Mouse (Mus musculus) lung, embryonic 14.5 days (tissue): Measurements from ENCODE around the gene Foxp4. TPM values are rescaled to one million over a fixed set of nuclear protein-coding genes. Genes with fewer than 3 reads are reported as not detected.

ENCODE experiments used
- ATAC-seq: fragments of 200-750 bp; cut with Nextera tagmentation; 2 replicates; pipeline ENCODE4 v1.8.0; 2017; ENCODE audit warnings: mild to moderate bottlenecking, moderate TSS enrichment, moderate library complexity; ENCODE audit not compliant: insufficient read depth
- DNase-seq: peaks from one replicate; pipeline ENCODE4 v3.0.0-alpha.2; 2015
- H3K27ac ChIP-seq: fragments of 300-500 bp; sonication (generic); 2 replicates; pipeline ENCODE4 v1.5.1; 2014; ENCODE audit warnings: low read depth, mild to moderate bottlenecking, moderate library complexity
- H3K27me3 ChIP-seq: fragments of 300-500 bp; sonication (generic); 2 replicates; pipeline ENCODE4 v1.6.1; 2014; ENCODE audit warnings: low read length, control low read depth; ENCODE audit not compliant: insufficient read depth
- H3K36me3 ChIP-seq: fragments of 300-500 bp; sonication (generic); 2 replicates; pipeline ENCODE4 v1.6.1; 2014; ENCODE audit warnings: control low read depth; ENCODE audit not compliant: insufficient read depth
- H3K4me1 ChIP-seq: fragments of 300-500 bp; sonication (generic); 2 replicates; pipeline ENCODE4 v1.6.1; 2014; ENCODE audit warnings: antibody characterized with exemption, control low read depth; ENCODE audit not compliant: insufficient read depth
- H3K4me2 ChIP-seq: fragments of 300-500 bp; sonication (generic); 2 replicates; pipeline ENCODE4 v1.6.1; 2014; ENCODE audit warnings: mild to moderate bottlenecking
- H3K4me3 ChIP-seq: fragments of 300-500 bp; sonication (generic); 2 replicates; pipeline ENCODE4 v1.5.1; 2014; ENCODE audit warnings: low read depth, low read length
- H3K9ac ChIP-seq: fragments of 300-500 bp; sonication (generic); 2 replicates; pipeline ENCODE4 v1.6.1; 2014
- H3K9me3 ChIP-seq: fragments of 300-500 bp; sonication (generic); 2 replicates; pipeline ENCODE4 v1.6.1; 2016; ENCODE audit warnings: low read depth, low read length, control low read depth
- CTCF ChIP-seq: IDR thresholded peaks from 2 replicates; pipeline ENCODE4 v1.5.1; 2016; ENCODE audit warnings: antibody characterized with exemption, low read depth
- WGBS: fragments of 180-500 bp; shearing (Covaris S2); extraction: QIAGEN DNeasy Blood & Tissue Kit; methylation state at CpG from one replicate; pipeline ENCODE4 v1.1.7; 2014; 5-methylcytosine and 5-hydroxymethylcytosine counted together
- polyA plus RNA-seq: library from polyadenylated mRNA; unstranded; fragments of >200 nt; fragmentation: Nextera tagmentation; extraction: Ambion mirVana; gene quantifications from 2 replicates; pipeline ENCODE4 v1.2.1, GENCODE M21; 2014

Foxp4 gene
- polyA plus RNA-seq, 1 experiment from 2014 or later, result 42.2 TPM

DNA sequence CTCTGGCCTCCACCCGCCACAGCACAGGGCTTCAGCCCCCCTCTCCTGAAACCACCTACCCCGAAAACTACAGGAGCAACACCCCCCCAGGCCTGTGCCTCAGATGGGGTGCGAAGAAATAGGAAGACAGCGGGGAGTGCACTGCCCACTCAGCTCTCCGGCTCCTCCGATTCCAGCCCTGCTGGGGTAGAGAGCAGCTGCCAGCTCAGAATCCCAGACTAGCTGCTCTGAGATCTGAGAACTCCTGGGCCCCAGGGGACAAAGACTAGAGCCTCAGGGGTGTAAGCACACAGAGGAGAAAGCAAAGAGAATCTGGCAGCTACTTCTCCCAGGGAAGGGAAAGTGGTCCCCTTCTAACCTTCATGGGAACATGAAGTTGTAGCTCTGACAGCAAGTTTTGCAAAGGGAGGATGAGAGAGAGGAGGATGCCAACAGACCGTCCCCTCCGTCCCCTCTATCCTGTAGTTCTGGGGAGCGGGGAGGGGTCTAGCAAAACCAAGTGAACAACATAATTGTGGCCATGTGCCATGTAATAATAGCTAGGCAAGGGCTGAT, 17.0 kb downstream of the Foxp4 start:
- 37% methylated on average over 9 of the region's 9 CpGs for WGBS
- H3K4me1 ChIP-seq, result peaks cover 35% of the 10 kb centered on the region

GRCm38 (mm10) chr17:47903846-47904680, 20.4 kb downstream of the Foxp4 start:
- H3K27me3 ChIP-seq, result no peaks in the 10 kb centered on the region
- no peak overlapping the region for H3K4me2 ChIP-seq
- WGBS, result 45% methylated on average over 35 of the region's 35 CpGs
- ATAC-seq (no peak), DNase-seq (no peak)
- no peak overlapping the region for H3K27ac ChIP-seq
- no peak overlapping the region for H3K9ac ChIP-seq
- H3K36me3 ChIP-seq, result peaks cover 55% of the 10 kb centered on the region
- no peak overlapping the region for H3K4me3 ChIP-seq
- H3K4me1 ChIP-seq, result peaks cover 26% of the 10 kb centered on the region
- no peak for TF ChIP-seq CTCF
- no peaks in the 10 kb centered on the region for H3K9me3 ChIP-seq

More for the DNA sequence above, 17.0 kb downstream of the Foxp4 start:
- H3K4me3 ChIP-seq, result no peak overlapping the region
- no peak overlapping the region for H3K9ac ChIP-seq
- H3K36me3 ChIP-seq, result peaks cover 34% of the 10 kb centered on the region
- no peaks in the 10 kb centered on the region for H3K27me3 ChIP-seq
- no peaks in the 10 kb centered on the region for H3K9me3 ChIP-seq
- DNase-seq (no peak), ATAC-seq (peak; percentile 1; the same call in 1 of the 2 replicates)
- no peak overlapping the region for H3K4me2 ChIP-seq
- no peak for TF ChIP-seq CTCF
- H3K27ac ChIP-seq, result no peak overlapping the region

DNA sequence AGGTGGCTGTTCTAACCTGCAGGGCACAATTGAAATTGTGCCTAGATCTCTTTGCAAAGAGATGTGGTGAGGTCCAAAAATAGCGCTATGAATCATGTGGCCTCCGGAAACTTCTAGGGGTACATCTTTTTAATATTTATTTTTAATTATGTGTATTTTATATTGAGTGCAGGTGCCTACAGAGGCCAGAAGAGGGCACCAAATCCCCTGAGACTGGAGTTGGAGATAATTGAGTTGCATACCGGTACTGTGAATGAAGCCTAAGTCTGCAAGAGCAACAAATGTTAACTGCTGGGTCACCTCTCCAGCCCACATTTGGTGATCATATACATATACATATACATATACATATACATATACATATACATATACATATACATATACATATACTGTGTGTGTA, 22.7 kb downstream of the Foxp4 start:
- peaks cover 27% of the 10 kb centered on the region for H3K4me1 ChIP-seq
- DNase-seq (peak; percentile 64), ATAC-seq (no peak)
- H3K9me3 ChIP-seq, result no peaks in the 10 kb centered on the region
- H3K27me3 ChIP-seq, result no peaks in the 10 kb centered on the region
- no peak overlapping the region for H3K27ac ChIP-seq
- peaks cover 69% of the 10 kb centered on the region for H3K36me3 ChIP-seq
- peak; percentile 65 for TF ChIP-seq CTCF
- no peak overlapping the region for H3K4me2 ChIP-seq
- H3K9ac ChIP-seq, result no peak overlapping the region
- 69% methylated on average over 3 of the region's 3 CpGs for WGBS
- no peak overlapping the region for H3K4me3 ChIP-seq

DNA sequence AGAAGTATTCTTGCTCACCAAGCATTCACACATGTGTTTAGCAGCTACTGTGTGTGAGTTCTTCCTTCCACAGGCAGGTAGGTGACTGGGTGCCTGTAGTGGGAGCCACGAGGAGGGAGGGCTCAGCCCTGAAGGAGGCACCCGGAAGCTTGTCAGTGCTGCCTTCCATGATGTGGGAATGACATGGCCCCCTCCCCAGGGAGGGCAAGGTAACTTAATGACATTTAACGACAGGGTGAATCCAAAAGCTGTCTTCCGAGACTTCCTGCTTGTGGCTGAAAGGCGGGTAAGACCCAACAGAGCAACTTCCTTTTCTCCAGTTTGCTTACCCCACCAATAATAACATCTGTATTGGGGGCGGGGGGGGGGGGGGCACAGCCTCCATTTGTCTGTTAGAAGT, 23.7 kb downstream of the Foxp4 start:
- no peak overlapping the region for H3K4me2 ChIP-seq
- H3K27ac ChIP-seq, result no peak overlapping the region
- H3K9me3 ChIP-seq, result no peaks in the 10 kb centered on the region
- TF ChIP-seq CTCF, result no peak
- H3K4me1 ChIP-seq, result peaks cover 25% of the 10 kb centered on the region
- WGBS, result 40% methylated on average over 6 of the region's 6 CpGs
- no peak overlapping the region for H3K9ac ChIP-seq
- no peaks in the 10 kb centered on the region for H3K27me3 ChIP-seq
- DNase-seq (no peak), ATAC-seq (no peak)
- H3K4me3 ChIP-seq, result no peak overlapping the region
- H3K36me3 ChIP-seq, result peaks cover 73% of the 10 kb centered on the region

GRCm38 (mm10) chr17:47899156-47899555, 25.3 kb downstream of the Foxp4 start:
- WGBS, result 24% methylated on average over 4 of the region's 4 CpGs
- Histone ChIP-seq H3K4me3 (no peak overlapping the region), H3K4me1 (peaks cover 21% of the 10 kb centered on the region), H3K9ac (no peak overlapping the region), H3K9me3 (no peaks in the 10 kb centered on the region), H3K27ac (peak overlapping the region; percentile 75), H3K4me2 (peak overlapping the region; percentile 37; the same call in 1 of the 2 replicates), H3K36me3 (peaks cover 74% of the 10 kb centered on the region), H3K27me3 (no peaks in the 10 kb centered on the region)
- no peak for TF ChIP-seq CTCF
- ATAC-seq, result peak; percentile 46; the same call in 1 of the 2 replicates
- DNase-seq, result peak; percentile 67

DNA sequence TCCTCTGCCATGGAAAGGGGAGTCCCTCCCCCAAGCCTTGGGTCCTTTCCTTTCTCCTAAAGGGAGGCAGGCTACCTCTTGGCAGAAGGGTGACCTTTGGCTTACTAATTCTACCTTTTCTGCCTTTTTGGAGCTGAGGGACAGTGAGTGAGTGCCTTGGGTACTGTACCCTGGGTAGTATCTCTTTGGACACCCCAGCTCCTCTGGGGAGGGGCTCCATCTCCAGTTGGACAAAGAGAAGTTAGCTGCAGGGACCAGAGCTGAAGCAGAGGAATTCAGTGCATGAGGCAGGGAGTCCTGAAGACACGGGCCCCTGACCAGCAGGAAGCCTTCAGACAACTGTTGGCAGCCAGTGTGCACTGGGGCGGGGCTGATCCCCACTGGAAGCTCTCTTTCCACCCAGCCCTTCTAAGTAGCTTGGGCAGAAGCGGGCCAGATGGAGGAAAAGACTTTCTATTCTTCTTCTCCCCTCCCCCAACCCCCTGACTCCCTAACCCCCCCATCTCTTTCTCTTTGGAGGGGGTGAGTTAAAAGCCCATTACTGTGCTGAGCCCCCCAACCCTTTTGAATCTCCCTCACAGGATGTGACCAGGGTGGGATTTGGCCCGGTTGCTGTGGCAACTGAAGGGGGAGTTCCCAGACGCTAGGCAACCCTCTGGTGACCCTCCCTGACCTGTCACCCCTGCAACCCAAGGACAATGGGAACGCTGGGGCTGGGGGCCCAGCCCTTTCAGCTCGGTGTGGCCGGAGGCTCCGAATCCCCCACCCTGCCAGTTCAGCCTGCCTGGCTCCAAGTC, 26.3 kb downstream of the Foxp4 start:
- H3K4me2 ChIP-seq, result peak overlapping the region; percentile 37; the same call in 1 of the 2 replicates
- H3K27ac ChIP-seq, result peak overlapping the region; percentile 75
- no peak overlapping the region; the same call in 1 of the 2 replicates for H3K4me3 ChIP-seq
- H3K9me3 ChIP-seq, result no peaks in the 10 kb centered on the region
- peak; percentile 93 for DNase-seq
- peaks cover 69% of the 10 kb centered on the region for H3K36me3 ChIP-seq
- peak overlapping the region; percentile 16; the same call in 1 of the 2 replicates for H3K9ac ChIP-seq
- peaks cover 21% of the 10 kb centered on the region for H3K4me1 ChIP-seq
- TF ChIP-seq CTCF, result no peak
- H3K27me3 ChIP-seq, result no peaks in the 10 kb centered on the region
- whole genome bisulfite sequencing, result 7% methylated on average over 9 of the region's 9 CpGs
- peak; percentile 89 for ATAC-seq

DNA sequence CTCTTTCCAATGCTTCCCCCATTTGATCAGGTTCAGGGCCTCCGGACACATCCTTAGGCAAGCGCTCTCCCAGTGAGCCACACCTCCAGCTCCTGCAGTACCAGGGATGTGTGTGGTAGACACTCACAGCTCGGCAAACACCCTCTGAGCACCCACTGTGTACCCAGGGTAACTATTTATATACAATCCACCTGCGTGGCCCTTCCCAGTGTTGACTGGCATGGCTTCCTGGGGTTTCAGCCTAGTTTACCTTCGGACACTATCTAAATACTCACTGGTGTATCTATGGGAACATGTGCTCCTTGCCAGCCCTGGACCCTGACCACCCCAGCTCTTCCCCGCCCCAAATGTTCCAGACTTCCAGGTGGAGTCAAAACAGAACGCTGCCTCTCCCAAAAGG, 34.7 kb downstream of the Foxp4 start:
- H3K4me1 ChIP-seq, result peaks cover 21% of the 10 kb centered on the region

More for the DNA sequence above, 34.7 kb downstream of the Foxp4 start:
- Histone ChIP-seq H3K27ac (peak overlapping the region; percentile 66), H3K4me2 (no peak overlapping the region), H3K27me3 (no peaks in the 10 kb centered on the region), H3K36me3 (peaks cover 49% of the 10 kb centered on the region), H3K9ac (no peak overlapping the region), H3K4me3 (no peak overlapping the region), H3K9me3 (no peaks in the 10 kb centered on the region)
- TF ChIP-seq CTCF, result no peak
- WGBS, result 54% methylated on average over 7 of the region's 7 CpGs
- ATAC-seq (peak; percentile 19; the same call in 1 of the 2 replicates), DNase-seq (peak; percentile 41)
